Mouse (Mus musculus) left cerebral cortex, postnatal 10 days (tissue): ENCODE measurements around the gene Dhx30. TPM values are rescaled to one million over a fixed set of nuclear protein-coding genes. Genes with fewer than 3 reads are reported as not detected.

Experiments used
- DNase-seq, 2 experiments: peaks; one replicate each; pipeline ENCODE4 v3.0.0; 2021 to 2022; ENCODE audit warnings: low spot score in 2 of 2, mixed read lengths in 1 of 2; ENCODE audit errors: extremely low spot score in 1 of 2
- intact Hi-C: fragments of 180-260 bp; cut with DNase I; formaldehyde crosslinking; loops from one replicate; pipeline ENCODE4 v1.15.1; 2025
- total RNA-seq, 2 experiments: library from RNA; stranded (reverse); gene quantifications; 2 replicates each; pipeline ENCODE4 v1.2.3; 2021

Dhx30 gene
- total RNA-seq, 2 experiments from 2014 or later = 144 to 153 TPM

DNA sequence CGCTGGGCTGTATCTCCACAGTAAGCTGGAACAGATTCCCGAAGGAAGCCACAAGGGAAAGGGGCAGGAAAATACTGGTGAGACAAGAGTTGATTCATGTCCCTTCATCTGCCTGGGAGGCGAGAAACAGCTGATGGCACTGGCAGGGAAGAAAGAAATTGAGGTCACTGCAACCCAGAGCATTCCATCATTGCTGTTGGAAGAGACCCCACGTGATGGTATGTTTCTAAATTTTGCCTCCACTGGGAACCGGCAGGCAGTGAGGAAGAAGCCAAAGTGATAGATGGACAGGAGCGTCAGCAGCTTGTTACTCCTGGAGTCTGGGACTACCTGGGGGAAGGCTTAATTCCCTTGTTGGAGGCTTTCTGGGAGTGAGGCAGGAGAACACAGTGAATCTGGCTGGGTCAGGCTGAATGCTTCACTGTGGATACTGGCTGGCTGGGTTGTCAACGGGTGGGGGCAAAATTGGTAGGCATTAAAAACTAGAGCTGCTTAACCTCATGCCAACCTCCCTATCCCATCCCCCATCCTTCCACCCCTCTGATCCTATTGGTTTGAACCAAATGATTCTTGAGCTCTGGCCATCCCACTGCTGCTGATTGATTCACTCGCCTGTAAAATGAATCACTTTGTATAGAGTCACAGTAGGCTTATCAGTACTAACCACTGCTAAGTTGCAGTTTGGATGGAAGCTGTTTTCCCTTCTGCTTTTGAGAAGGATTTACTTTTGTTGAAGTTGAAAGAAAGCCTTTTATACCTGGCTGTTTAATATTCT lies 64.1 kb downstream of the Dhx30 start:
- intact Hi-C loops = loop anchor here (5.0 kb wide), 1 partner anchor 46 kb away; no protein-coding TSS in a partner anchor

DNA sequence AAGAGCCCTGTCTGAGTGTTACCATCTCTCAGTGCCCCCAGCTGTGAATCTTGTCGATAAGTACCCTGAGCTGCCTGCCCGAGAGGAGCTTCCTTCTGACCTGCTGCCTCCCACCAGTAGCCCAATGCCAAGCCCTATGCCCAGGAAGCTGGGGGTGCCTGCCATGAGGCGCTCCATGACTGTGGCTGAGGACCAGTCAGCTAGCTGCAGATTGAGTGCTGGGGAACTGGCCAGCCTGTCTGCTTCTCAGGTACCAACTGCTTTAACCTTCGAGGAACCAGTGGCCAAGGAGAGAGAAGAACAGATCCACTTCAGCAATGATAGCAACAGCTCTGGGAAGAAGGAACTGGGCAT lies 64.7 kb downstream of the Dhx30 start:
- intact Hi-C loops = loop anchor here (5.0 kb wide), 1 partner anchor 46 kb away; no protein-coding TSS in a partner anchor
- DNase-seq = peak; percentile 12 to 36

More for the DNA sequence above, 64.1 kb downstream of the Dhx30 start:
- DNase-seq = peak; percentile 54 to 76

DNA sequence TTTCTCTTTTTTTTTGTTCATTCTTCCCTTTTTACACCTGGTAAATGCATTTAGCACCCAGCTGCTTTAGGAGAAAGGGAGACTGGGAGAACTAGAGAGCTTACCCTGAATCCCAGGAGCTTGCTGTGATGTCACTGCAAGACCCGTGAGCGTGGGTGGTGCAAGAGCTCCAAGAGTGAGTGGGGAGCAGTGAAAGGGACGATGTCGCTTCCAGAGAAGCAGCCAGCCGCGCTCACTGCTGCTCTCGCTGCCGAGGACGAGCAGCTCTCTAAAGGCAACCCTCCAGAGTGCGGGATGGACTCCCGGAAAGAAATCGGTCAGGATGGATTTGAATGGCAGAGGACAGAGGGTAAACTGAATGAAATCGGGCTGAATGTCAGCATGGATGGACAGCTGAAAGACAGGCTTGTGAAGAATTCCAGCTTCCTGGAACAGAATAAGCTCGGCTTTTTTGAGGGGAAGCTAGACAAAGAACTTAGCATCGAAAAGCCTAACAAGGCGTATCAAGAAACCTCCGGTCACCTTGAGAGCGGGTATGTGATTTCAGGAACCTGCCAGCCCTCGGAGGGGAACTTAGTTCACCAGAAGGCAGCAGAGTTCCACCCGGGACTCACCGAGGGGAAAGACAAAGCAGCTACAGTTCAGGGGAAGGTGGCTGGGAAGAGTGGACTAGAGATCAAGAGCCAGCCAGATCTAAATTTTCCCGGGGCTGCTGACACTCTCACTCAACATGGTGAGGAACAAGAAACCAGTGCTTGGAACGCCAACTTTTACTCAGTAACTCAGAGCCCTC lies 65.6 kb downstream of the Dhx30 start:
- intact Hi-C loops = loop anchor here (5.0 kb wide), 1 partner anchor 45 kb away; no protein-coding TSS in a partner anchor
- DNase-seq = peak; percentile 73 to 83

DNA sequence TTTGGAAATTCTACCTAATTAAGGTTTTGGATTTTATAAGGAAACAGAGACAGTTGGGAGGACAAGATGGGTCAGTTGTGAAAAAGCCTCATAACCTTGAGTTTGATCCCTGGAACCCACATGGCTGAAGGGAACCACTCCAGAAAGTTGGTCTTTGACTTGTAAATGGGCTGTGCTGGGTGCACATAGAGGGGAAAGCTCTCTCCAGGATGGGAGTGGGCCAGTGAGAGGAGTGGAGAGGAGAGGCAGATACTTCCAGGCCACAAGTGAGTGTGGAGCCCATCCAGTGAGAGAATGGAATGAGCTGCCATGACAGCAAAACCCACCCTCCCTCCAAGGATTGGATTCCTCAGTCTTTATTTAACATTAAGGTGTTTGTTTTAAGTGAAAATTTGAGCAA lies 66.4 kb downstream of the Dhx30 start:
- DNase-seq = no peak
- intact Hi-C loops = loop anchor here (5.0 kb wide), 1 partner anchor 44 kb away; no protein-coding TSS in a partner anchor

DNA sequence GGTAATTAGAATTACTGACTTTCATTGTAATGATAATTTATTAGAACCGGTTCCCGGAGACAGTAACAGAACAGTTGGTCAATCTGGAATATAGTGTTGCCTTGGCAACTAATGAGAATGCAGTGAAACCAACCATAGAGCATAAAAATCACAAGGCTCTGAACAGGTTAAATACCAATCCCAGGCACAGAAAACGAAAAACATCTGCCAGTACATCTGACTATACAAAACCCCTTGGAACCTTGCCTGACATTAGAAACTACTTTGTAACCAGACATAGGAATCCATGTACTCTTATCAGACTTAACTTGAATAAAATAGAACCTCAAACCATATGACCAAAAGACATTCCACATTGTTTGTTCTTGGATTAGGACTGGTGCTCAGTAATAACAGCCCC lies 69.8 kb downstream of the Dhx30 start:
- intact Hi-C loops = no loop called here

DNA sequence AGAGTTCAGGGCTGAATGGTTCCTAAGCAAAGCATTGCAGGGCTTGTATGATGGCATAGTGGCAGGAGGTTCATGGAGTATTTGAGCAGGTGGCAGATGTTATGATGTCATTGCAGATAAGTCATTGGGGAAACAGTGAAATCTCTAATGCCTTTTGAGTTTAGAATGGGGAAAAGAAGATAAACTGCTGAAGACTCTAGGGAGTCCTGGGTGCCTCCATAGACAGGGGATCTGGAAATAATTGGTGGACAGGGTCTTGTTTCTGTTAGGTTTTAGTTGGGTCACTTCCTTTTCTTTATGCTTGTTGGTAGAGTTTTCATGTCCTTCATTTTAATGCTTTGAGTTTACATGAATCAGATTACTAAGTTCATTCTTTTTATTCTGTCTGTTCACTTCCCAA lies 70.4 kb downstream of the Dhx30 start:
- no peak for DNase-seq
- intact Hi-C loops = no loop called here

More for the DNA sequence above, 69.8 kb downstream of the Dhx30 start:
- DNase-seq = no peak

DNA sequence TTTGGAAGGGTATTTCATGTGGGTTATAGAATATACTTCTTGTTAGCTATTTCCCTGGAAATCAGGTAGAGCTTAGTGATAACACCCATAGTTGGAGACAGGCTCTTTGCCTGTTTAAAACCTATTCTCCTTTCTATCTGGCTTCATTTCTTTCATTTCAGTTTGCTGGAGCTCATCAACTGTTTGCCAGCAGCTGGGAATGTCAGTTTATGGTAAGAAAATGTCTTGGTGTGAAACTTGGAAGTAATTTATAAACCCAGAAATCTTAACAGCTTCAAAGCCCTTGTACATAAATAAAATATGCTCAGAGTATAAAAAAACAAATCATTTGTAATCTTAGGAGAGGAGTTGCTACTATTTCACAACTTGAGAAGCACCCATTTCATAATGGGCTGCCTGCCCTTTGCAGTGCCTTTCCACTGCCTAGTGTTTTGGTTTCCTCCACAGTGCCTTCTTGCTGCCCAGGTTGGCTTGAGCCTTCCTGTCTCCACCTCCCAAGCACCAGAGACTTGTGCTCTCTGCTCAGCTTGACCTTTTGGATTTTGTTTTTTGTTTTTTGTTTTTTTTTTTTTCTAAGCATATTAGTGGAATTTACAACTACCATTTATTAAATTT lies 71.8 kb downstream of the Dhx30 start:
- intact Hi-C loops = no loop called here
- DNase-seq = no peak

DNA sequence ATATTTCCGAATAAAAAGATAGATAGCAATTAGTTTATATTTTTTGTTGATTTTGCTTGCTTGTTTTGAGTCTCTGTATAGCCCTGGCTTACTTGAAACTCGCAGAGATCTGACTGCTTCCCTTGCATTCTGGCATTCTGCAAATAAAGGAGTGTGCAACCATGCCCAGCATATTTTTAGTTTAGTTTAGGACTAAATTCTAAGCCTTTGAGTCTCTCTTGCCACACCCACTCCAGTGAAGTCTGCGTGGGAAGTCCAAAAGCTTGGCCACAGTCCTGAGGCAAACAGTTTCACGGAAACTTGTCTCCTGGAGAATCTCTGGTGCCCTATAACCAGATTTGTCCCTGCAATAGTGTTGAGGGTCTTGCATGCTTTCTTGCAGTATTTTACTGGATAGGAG lies 73.3 kb downstream of the Dhx30 start:
- intact Hi-C loops = no loop called here
- DNase-seq = no peak

DNA sequence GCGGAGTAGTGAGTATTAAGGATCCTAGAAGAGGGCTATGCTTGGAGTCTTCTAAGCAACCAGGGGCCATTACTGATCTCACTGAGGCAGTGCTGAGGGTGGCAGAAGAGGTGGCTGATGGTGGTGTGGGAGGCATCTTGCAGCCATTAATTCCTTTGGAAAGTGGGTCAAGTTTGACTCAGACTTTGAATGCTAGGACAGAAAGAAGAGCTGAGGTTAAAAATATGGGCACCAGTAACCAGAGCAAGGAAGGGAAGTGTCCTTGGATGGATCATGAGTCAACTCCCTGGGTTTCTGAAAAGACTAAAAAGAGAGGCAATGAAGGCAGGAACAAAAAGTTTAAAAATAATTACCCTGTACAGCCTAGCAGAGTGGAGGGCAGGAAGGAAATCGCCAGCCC lies 79.1 kb downstream of the Dhx30 start:
- DNase-seq = no peak

DNA sequence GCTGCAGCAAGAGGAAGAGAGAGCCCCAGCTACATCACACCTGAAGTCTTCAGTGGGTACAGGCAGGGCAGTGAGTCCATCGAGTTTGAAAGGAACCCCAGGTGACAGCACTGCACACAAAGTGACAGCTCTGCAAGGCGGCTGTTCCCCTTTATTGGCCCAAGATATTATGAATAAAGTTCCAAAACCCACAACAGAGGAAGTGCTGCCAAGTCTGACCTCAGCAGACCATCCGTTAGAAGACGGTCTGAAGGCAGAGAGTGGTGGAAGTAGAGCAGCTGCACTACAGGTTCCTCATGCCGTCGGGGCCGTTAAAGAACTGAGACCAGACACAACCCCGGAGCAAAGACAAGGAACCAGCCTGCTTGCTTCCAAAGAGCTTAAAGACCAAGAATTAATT lies 79.7 kb downstream of the Dhx30 start:
- DNase-seq = no peak
- intact Hi-C loops = no loop called here

More for the DNA sequence above, 79.1 kb downstream of the Dhx30 start:
- intact Hi-C loops = no loop called here

DNA sequence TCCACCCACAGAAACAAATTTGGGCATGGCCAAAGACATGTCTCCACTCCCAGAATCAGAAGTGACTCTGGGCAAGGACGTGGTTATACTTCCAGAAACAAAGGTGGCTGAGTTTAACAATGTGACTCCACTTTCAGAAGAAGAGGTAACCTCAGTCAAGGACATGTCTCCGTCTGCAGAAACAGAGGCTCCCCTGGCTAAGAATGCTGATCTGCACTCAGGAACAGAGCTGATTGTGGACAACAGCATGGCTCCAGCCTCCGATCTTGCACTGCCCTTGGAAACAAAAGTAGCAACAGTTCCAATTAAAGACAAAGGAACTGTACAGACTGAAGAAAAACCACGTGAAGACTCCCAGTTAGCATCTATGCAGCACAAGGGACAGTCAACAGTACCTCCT lies 82.5 kb downstream of the Dhx30 start:
- intact Hi-C loops = no loop called here
- no peak for DNase-seq

Other genes with a start within 250 kb of the Dhx30 start
- 1 to 10 TPM; 5.6 to 6.6 TPM for gene Cdc25a, start 242.3 kb downstream of the Dhx30 start, total RNA-seq
- 100 to 1,000 TPM; 453 to 481 TPM for gene Map4, start 186.4 kb downstream of the Dhx30 start, total RNA-seq
- gene Smarcc1, start 122 bp downstream of the Dhx30 start, total RNA-seq = 10 to 100 TPM; 72.1 to 74.1 TPM
- gene Cspg5, start 126.0 kb upstream of the Dhx30 start, total RNA-seq = 100 to 1,000 TPM; 529 to 558 TPM
- 10 to 100 TPM; 13.0 to 13.6 TPM for gene Elp6, start 187.3 kb upstream of the Dhx30 start, total RNA-seq
- 100 to 1,000 TPM in 1 of 2 experiments, 10 to 100 TPM in 1; 98.0 to 106 TPM for gene Scap, start 215.5 kb upstream of the Dhx30 start, total RNA-seq